Mouse (Mus musculus) duodenum, adult 2 months (tissue): ENCODE measurements around the gene Hoxc5. TPM values are rescaled to one million over a fixed set of nuclear protein-coding genes. Genes with fewer than 3 reads are reported as not detected.

Experiments used
- polyA plus RNA-seq: library from polyadenylated mRNA; depleted of rRNA; stranded (reverse); fragments of >200 nt; gene quantifications from 2 replicates; pipeline ENCODE4 v1.2.3, GENCODE M21; 2012; ENCODE audit warnings: low replicate concordance; rRNA removed

The Hoxc5 gene
- polyA plus RNA-seq = 0.12 and 2.0 TPM in 2 replicates

GRCm38 (mm10) chr15:102967312-102967510 is at the start of gene Hoxc5:
Gene Hoxc5 (plus strand): TSS chr15:102967443.

GRCm38 (mm10) chr15:102921053-102922011 is 45.9 kb upstream of the Hoxc5 start, which contains the start of gene Hoxc13:
Gene Hoxc13 (plus strand): TSS chr15:102921103.

GRCm38 (mm10) chr15:102936279-102936972 is 30.8 kb upstream of the Hoxc5 start, which contains the start of gene Hoxc12:
Gene Hoxc12 (plus strand): TSS chr15:102936757.

GRCm38 (mm10) chr15:102954192-102955006 is 12.8 kb upstream of the Hoxc5 start, which contains the start of gene Hoxc11:
Gene Hoxc11 (plus strand): TSS chr15:102954427.

GRCm38 (mm10) chr15:102966776-102967311 is 399 bp upstream of the Hoxc5 start, which contains the start of gene Hoxc10:
Gene Hoxc10 (plus strand): TSS chr15:102966796.

GRCm38 (mm10) chr15:102976171-102976570 is 8.9 kb downstream of the Hoxc5 start, which contains the start of gene Hoxc9:
Gene Hoxc9 (plus strand): TSS chr15:102976439.

GRCm38 (mm10) chr15:102990461-102991397 is 23.5 kb downstream of the Hoxc5 start, which contains the start of gene Hoxc8:
Gene Hoxc8 (plus strand): TSS chr15:102990607.

GRCm38 (mm10) chr15:102997939-102998355 is 30.7 kb downstream of the Hoxc5 start, which contains the start of gene Hoxc6:
Gene Hoxc6 (plus strand): TSS chr15:102998257.

GRCm38 (mm10) chr15:103018636-103019035 is 51.4 kb downstream of the Hoxc5 start, which contains the start of gene Hoxc4:
Gene Hoxc4 (plus strand): TSS chr15:103018934.

Other genes with a start within 250 kb of the Hoxc5 start
- gene Calcoco1, start 245.3 kb upstream of the Hoxc5 start, polyA plus RNA-seq = 12.7 and 15.6 TPM in 2 replicates
- gene Hoxc13, start 46.3 kb upstream of the Hoxc5 start, polyA plus RNA-seq = not detected in 2 replicates
- gene Hoxc12, start 30.7 kb upstream of the Hoxc5 start, polyA plus RNA-seq = not detected in 2 replicates
- not detected in 2 replicates for gene Hoxc11, start 13.0 kb upstream of the Hoxc5 start, polyA plus RNA-seq
- gene Hoxc10, start 647 bp upstream of the Hoxc5 start, polyA plus RNA-seq = not detected in 2 replicates
- gene Hoxc9, start 9.0 kb downstream of the Hoxc5 start, polyA plus RNA-seq = not detected in 2 replicates
- 0.13 TPM in 1 of 2 replicates, not detected in the other for gene Hoxc8, start 23.2 kb downstream of the Hoxc5 start, polyA plus RNA-seq
- 0.13 and 3.5 TPM in 2 replicates for gene Hoxc6, start 30.8 kb downstream of the Hoxc5 start, polyA plus RNA-seq
- gene Hoxc4, start 51.5 kb downstream of the Hoxc5 start, polyA plus RNA-seq = 1.1 and 1.5 TPM in 2 replicates
- gene Smug1, start 199.6 kb downstream of the Hoxc5 start, polyA plus RNA-seq = 6.7 and 12.1 TPM in 2 replicates